Mouse (Mus musculus): ENCODE data around the gene Dnm3. TPM values are rescaled to one million over a fixed set of nuclear protein-coding genes. Genes with fewer than 3 reads are reported as not detected.

The Dnm3 gene
- polyA plus RNA-seq, 1 experiment, result 54.3 TPM

GRCm38 (mm10) chr1:162008208-162008607 is 469.6 kb downstream of the Dnm3 start:
- Histone ChIP-seq H3K27ac (ENCODE audit: insufficient read depth, low read length) (no peak overlapping the region), H3K4me1 (ENCODE audit: control insufficient read depth, insufficient read depth, low read length) (no peaks in the 10 kb centered on the region)
- TF ChIP-seq CTCF (IDR thresholded peaks at IDR 0.05; ENCODE audit: extremely low read depth, insufficient read depth, low read length), result no peak
- TF ChIP-seq POLR2A (IDR thresholded peaks at IDR 0.05; ENCODE audit: extremely low read depth, insufficient read depth, low read length), result no peak

DNA sequence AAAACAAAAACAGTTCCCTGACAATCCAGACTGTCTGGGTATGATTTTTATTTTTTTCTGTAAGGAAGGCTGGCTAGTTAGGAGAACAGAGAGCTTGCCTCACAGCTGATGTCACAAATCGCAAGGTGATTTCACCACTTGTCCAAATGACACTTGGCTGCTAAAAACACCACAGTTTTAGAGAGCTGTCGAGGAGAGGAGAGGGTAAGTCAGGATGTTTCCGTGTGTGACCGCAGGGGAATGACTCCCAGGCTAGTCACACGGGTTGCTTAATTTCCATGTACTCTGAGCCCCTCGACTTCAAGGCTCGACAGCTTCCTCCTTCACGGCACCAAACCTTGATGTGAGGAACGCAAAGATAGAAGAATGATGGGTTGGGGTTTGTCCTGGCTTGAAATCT is 471.7 kb downstream of the Dnm3 start:
- Histone ChIP-seq H3K27ac (ENCODE audit: insufficient read depth, low read length) (no peak overlapping the region), H3K4me1 (ENCODE audit: control insufficient read depth, insufficient read depth, low read length) (peaks cover 1% of the 10 kb centered on the region; the same call in 1 of the 2 replicates), H3K4me3 (ENCODE audit: insufficient read depth, low read length) (no peak overlapping the region)
- TF ChIP-seq POLR2A (IDR thresholded peaks at IDR 0.05; ENCODE audit: extremely low read depth, insufficient read depth, low read length) (no peak), CTCF (IDR thresholded peaks at IDR 0.05; ENCODE audit: extremely low read depth, insufficient read depth, low read length) (no peak)

More at GRCm38 (mm10) chr1:162008208-162008607, 469.6 kb downstream of the Dnm3 start:
- no peak overlapping the region for H3K4me3 ChIP-seq (ENCODE audit: insufficient read depth, low read length)

GRCm38 (mm10) chr1:162004821-162005770 is 472.7 kb downstream of the Dnm3 start:
- 0 out of 2 replicates have a peak overlapping the region, but pooled peaks have one; percentile 12 for H3K27ac ChIP-seq (ENCODE audit: insufficient read depth, low read length)
- TF ChIP-seq CTCF (IDR thresholded peaks at IDR 0.05; ENCODE audit: extremely low read depth, insufficient read depth, low read length) (no peak), POLR2A (IDR thresholded peaks at IDR 0.05; ENCODE audit: extremely low read depth, insufficient read depth, low read length) (no peak)

GRCm38 (mm10) chr1:162004518-162004780 is 473.4 kb downstream of the Dnm3 start:
- H3K4me3 ChIP-seq (ENCODE audit: insufficient read depth, low read length), result no peak overlapping the region
- TF ChIP-seq POLR2A (IDR thresholded peaks at IDR 0.05; ENCODE audit: extremely low read depth, insufficient read depth, low read length) (no peak), CTCF (IDR thresholded peaks at IDR 0.05; ENCODE audit: extremely low read depth, insufficient read depth, low read length) (no peak)
- no peak overlapping the region for H3K27ac ChIP-seq (ENCODE audit: insufficient read depth, low read length)
- peaks cover 1% of the 10 kb centered on the region; the same call in 1 of the 2 replicates for H3K4me1 ChIP-seq (ENCODE audit: control insufficient read depth, insufficient read depth, low read length)

More at GRCm38 (mm10) chr1:162004821-162005770, 472.7 kb downstream of the Dnm3 start:
- Histone ChIP-seq H3K4me3 (ENCODE audit: insufficient read depth, low read length) (no peak overlapping the region), H3K4me1 (ENCODE audit: control insufficient read depth, insufficient read depth, low read length) (peaks cover 1% of the 10 kb centered on the region; the same call in 1 of the 2 replicates)

- peaks cover 1% of the 10 kb centered on the region; the same call in 1 of the 2 replicates for H3K4me1 ChIP-seq (ENCODE audit: control insufficient read depth, insufficient read depth, low read length)
- H3K4me3 ChIP-seq (ENCODE audit: insufficient read depth, low read length), result no peak overlapping the region
- H3K27ac ChIP-seq (ENCODE audit: insufficient read depth, low read length), result no peak overlapping the region
- TF ChIP-seq CTCF (IDR thresholded peaks at IDR 0.05; ENCODE audit: extremely low read depth, insufficient read depth, low read length) (no peak), POLR2A (IDR thresholded peaks at IDR 0.05; ENCODE audit: extremely low read depth, insufficient read depth, low read length) (no peak)
Observed at GRCm38 (mm10) chr1:162003729-162004517, 473.9 kb downstream of the Dnm3 start.

- TF ChIP-seq CTCF (IDR thresholded peaks at IDR 0.05; ENCODE audit: extremely low read depth, insufficient read depth, low read length) (no peak), POLR2A (IDR thresholded peaks at IDR 0.05; ENCODE audit: extremely low read depth, insufficient read depth, low read length) (no peak)
- H3K4me3 ChIP-seq (ENCODE audit: insufficient read depth, low read length), result no peak overlapping the region
- peaks cover 1% of the 10 kb centered on the region; the same call in 1 of the 2 replicates for H3K4me1 ChIP-seq (ENCODE audit: control insufficient read depth, insufficient read depth, low read length)
- no peak overlapping the region for H3K27ac ChIP-seq (ENCODE audit: insufficient read depth, low read length)
Observed at GRCm38 (mm10) chr1:162001328-162001727, 476.5 kb downstream of the Dnm3 start.

- TF ChIP-seq POLR2A (IDR thresholded peaks at IDR 0.05; ENCODE audit: extremely low read depth, insufficient read depth, low read length) (no peak), CTCF (IDR thresholded peaks at IDR 0.05; ENCODE audit: extremely low read depth, insufficient read depth, low read length) (peak; percentile 30; the same call in 1 of the 2 replicates)
- Histone ChIP-seq H3K4me1 (ENCODE audit: control insufficient read depth, insufficient read depth, low read length) (peaks cover 1% of the 10 kb centered on the region; the same call in 1 of the 2 replicates), H3K4me3 (ENCODE audit: insufficient read depth, low read length) (no peak overlapping the region), H3K27ac (ENCODE audit: insufficient read depth, low read length) (no peak overlapping the region)
Observed at GRCm38 (mm10) chr1:161999882-162000371, 477.9 kb downstream of the Dnm3 start.

DNA sequence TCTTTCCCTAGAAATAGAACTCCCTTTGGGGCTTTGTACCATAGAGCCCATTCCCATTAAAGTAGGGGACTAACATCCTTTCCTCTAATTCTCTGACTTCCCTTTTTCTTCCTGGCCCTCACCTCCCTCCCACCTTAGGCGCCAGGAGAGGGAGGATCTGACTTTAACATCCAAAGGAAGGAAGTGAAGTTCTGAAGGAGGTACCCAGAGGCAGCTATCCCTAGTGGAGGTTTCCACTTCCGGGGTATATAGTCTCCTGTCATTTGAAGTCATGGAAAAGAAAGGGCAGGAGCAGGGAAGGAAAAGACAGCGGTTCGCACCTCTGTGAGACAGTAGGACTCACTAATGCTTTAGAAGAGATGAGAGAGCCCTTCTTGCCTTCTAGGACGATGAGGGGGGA is 478.5 kb downstream of the Dnm3 start:
- Histone ChIP-seq H3K27ac (ENCODE audit: insufficient read depth, low read length) (0 out of 2 replicates have a peak overlapping the region, but pooled peaks have one; percentile 54), H3K4me3 (ENCODE audit: insufficient read depth, low read length) (no peak overlapping the region), H3K4me1 (ENCODE audit: control insufficient read depth, insufficient read depth, low read length) (peaks cover 1% of the 10 kb centered on the region; the same call in 1 of the 2 replicates)
- TF ChIP-seq POLR2A (IDR thresholded peaks at IDR 0.05; ENCODE audit: extremely low read depth, insufficient read depth, low read length) (no peak), CTCF (IDR thresholded peaks at IDR 0.05; ENCODE audit: extremely low read depth, insufficient read depth, low read length) (no peak)

GRCm38 (mm10) chr1:161998781-161999180 is 479.1 kb downstream of the Dnm3 start:
- Histone ChIP-seq H3K4me3 (ENCODE audit: insufficient read depth, low read length) (no peak overlapping the region), H3K4me1 (ENCODE audit: control insufficient read depth, insufficient read depth, low read length) (peaks cover 1% of the 10 kb centered on the region; the same call in 1 of the 2 replicates), H3K27ac (ENCODE audit: insufficient read depth, low read length) (no peak overlapping the region)
- TF ChIP-seq POLR2A (IDR thresholded peaks at IDR 0.05; ENCODE audit: extremely low read depth, insufficient read depth, low read length), result no peak
- TF ChIP-seq CTCF (IDR thresholded peaks at IDR 0.05; ENCODE audit: extremely low read depth, insufficient read depth, low read length), result no peak
